Mouse (Mus musculus) forelimb bud, embryonic 11.5 days (tissue): Measurements from ENCODE around the gene Mettl7a2.
A peak's percentile ranks its signal among the peaks of the same experiment; 100 is the strongest.
"Not testable (repeated sequence)": the region's sequence is repeated elsewhere in the genome, so short reads cannot be mapped to it uniquely, and the experiment has no call there.

Experiments
- DNase-seq: peaks from one replicate; pipeline ENCODE4 v3.0.0-alpha.2; 2012; ENCODE audit warnings: low read depth, low spot score

Mettl7a2 gene

DNA sequence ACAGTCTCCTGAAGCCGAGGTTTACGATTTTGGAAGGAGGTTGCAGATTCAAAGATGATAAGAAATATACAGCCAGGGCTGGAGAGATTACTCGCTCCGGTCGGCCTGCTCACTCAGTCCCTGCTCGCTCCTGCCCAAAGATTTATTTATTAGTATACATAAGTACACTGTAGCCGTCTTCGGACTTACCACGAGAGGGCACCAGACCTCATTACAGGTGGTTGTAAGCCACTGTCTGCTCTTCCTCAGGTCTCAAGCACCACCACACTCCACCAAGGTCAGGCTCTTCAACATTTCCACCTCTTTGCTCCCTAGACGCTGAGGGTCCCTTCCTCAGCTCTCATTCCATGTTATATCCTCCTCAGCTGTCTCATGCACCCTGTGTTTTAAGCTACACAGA is 15.2 kb upstream of the Mettl7a2 start:
- peak; percentile 32 for DNase-seq

DNA sequence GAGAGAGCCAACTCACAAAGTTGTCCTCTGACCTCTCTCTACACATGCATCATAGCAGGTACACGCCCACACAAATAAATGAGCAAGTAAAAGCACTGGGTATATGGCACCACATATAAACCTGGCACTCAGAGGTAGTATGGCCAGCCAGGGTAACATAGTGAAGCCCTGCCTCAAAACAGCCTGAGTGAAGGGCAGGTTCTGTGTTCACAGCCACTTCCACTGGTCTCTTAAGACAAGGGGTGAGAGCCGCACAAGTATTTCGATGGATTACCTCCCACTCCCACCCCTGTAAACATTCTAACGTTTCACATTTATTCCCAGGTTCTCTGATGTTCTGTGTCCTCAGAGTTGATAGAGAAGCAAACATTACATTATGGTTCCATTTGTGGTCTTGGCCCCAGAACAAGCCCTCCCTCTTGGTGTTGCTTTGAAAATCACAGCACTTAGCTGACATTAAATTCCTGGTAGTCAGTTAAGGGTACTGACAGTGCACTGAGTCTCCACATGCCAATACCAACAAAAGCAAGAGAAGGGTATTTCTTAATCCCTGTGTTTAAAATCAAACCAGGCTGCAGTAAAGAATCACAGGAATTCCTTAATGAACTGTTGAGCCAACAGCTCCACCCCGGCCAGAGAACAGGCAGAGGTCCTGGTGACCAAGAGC is 11.6 kb upstream of the Mettl7a2 start:
- not testable (repeated sequence) for DNase-seq

DNA sequence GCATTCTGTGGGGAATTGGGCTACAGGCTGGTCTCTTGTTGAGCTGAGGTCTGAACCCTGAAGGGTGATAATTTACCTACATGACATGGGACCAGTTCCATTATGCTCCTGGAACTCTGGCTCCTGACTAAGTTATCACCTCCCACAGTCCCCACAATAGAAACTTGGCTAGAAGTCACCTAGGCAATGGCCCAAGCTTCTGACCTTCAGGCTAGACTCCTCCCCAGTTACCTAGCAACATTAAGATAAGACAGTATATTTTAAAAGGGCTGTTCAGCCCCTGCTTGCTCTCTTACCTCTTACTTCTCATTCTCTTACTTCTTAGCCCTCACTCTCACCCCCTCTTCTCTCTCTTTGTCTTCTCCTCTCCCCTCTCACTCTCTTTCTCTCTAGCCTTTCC is 7.5 kb upstream of the Mettl7a2 start:
- no peak for DNase-seq

DNA sequence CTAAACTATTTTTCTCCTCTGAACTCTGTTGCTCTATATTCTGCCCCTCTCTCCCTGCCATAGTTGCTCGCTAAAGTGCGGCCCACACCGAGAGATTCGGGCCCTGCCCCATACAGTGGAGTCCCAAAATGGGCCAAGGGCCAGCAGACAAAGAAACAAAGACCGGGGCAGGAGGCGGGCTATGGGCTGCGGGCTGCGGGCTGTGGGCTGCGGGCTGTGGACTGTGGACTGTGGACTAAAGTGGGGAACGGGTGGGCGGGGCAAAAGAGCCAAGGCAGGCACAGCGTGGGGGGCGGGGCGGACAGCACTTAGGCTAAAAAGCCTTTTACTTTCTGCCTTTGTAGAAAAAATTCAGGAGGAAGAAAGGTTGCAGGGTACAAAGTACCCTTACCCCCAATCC is 6.2 kb upstream of the Mettl7a2 start:
- DNase-seq, result no peak

DNA sequence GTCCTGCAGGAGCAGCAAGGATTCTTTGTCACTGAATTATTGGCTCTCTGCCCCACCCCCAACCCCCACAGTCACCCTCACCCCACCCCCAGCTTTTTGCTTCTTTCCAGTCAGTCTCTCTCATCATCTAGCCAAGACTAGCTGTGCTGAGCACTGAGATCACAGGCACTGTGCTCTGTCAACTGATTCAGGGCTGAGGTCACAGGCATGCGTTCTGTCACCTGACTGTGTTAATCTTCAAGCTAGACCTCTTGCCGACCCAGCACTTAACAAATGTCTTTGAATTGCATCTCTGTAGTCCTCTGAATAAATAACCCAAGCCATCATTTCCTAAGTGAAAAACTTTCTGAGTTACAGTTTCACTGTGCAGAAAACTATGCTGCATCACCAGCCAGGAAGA is 3.5 kb upstream of the Mettl7a2 start:
- DNase-seq, result no peak

DNA sequence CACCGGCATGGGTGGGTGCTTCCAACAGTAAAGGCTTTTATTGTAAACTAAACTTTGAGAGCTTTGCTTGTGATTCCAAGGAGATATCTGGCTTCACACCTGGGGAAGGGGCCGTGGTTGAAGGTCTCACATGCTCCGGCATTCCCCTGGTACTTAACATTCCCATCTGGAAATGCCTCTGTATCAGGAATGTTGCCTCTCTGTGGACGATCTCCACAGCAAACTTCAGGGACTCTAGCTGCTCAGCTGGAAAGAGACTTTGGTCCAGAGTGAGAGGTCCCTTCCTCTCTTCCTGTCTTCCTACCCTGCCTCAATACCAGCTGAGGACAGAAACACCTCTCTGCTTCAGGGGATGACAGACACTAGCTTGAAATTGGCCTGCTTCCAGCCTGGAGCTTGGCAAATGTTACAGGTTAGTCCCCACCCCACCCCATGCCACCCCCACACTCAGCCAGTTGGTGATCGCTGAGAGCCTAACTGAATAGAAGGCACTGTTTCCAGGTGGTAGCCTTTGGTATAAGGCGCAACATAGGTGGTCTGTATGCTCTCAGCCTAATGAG is 1.4 kb upstream of the Mettl7a2 start:
- DNase-seq, result no peak

DNA sequence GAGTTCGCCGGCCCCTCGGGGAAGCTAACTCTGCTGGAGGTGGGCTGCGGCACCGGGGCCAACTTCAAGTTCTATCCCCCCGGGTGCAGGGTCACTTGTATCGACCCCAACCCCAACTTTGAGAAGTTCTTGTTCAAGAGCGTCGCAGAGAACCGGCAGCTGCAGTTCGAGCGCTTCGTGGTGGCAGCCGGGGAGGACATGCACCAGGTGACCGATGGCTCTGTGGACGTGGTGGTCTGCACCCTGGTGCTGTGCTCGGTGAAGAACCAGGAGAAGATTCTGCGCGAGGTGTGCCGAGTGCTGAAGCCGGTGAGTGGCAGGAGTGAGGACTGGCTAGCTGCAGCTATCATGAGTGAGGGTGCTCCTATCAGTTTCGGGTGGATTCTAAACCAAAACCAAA is 399 bp downstream of the Mettl7a2 start:
- DNase-seq, result not testable (repeated sequence)

DNA sequence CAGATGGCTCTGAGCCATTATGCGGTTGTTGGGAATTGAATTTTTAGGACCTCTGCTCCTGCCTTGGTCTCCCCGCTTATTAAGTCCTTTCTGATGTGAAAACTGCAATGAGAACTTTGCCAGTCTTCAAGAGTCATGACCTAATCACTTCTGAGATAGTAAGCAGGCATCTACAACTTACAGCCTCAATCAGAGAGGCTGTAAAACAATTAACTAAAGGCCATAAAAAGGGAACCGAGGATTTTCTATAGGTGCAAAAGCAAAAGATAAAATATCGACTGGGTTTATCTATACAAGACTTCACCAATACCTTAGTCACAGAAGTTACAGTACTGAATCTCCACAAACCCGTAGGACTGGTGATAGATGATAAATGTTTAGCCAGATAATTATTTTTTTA is 2.9 kb downstream of the Mettl7a2 start:
- DNase-seq, result no peak

DNA sequence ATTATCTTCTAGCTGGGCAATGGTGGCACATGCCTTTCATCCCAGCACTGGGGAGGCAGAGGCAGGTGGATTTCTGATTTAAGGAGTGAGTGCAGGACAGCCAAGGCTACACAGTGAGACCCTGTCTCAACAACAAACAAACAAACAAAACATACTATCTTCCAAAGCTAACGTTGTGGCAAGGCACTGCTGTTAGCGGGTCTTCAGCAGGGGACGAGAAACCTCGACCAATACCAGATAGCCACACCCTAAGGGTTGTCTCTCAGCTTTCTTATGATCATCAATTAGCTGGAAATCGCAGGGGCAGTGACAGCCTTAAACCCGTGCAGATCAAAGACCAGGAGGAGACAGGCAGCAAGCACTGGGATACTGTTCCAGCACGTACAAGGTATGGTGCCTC is 11.2 kb downstream of the Mettl7a2 start, which contains the start of gene Higd1c:
TSS of gene Higd1c (plus strand) at position 301 of the 400 bp plus-strand sequence.
- DNase-seq, result no peak

DNA sequence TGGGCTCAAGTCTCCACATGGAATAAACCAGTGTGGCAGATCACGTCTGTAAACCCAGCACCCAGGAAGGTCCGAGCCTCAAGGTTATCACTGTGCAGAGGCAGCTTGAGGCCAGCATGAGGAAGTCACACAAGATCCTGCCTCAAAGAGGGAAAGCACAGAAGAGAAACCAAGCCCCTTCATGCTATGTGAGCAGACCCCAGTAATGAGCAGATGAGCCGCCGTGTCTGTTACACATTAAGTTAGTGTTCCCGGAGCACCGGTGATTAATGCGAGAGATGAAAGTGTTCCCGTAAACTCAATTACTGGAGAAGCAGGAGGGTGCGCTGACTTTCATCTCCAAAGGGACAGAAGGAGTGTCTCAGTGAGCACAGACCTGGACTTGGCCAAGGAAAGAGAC is 13.0 kb downstream of the Mettl7a2 start:
- not testable (repeated sequence) for DNase-seq

DNA sequence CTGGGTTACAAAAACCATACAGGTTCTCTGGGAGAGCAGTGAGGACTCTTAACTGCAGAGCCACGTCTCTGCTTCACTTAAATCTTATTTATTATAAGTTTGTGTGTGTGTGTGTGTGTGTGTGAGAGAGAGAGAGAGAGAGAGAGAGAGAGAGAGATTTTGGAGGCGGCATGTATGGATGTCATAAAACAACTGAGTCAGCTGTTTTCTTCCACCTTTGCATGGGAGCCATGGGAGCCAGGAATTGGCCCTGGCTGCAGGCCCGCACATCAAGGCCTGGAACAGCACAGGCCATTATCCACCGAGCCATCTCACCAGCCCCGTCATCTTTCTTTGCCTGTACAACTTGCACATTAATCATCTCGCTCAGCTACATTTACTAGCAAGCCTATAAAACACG is 14.1 kb downstream of the Mettl7a2 start:
- DNase-seq, result no peak

DNA sequence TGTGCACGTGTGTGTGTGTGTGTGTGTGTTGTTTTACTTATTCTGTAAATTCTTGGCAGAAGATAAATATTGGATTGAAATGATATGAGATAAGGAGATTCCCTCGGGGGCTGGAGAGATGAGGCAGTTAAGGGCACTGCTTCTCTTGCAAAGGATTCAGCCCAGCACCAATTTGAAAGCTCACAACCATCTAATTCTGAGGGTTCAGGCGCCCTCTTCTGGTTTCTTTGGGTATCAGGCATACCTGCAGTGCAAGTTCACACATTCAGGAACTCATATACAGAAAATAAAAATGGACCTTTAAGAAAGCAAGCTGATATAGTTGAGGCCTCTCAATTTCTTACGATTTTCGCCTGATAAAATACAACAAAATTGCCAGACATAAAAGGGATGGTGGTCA is 22.1 kb downstream of the Mettl7a2 start:
- peak; percentile 59 for DNase-seq

DNA sequence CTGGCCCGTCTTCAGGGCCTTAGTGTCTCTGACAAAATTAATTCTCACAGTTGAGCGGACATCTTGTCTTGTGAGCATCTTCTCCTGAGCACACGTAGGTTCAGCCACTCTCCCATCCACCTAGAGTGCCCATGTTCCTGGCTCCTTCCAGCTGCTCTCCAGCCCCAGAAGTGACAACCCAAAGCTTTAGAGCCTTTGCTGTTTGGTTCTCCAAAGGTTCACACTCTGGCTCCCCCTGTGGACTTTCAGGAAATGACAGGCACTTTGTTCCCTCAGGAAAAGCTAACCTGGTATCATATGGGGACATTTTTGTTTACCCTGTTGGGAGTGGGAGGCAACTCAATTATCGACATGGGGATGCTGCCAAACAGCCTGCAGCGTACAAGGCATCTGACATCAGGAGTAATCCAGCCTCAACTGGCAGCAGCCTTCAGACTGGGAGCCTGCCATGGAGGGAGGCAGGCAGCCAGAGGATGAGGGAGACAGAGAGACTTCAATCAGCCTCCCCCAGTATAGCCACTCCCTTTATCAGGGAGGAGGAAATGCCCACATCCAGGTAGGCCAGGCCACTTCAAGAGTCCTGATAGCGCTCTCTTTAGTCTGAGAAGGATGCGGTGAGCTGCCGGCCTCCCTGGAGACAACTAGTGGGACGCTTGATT is 25.0 kb downstream of the Mettl7a2 start:
- DNase-seq, result not testable (repeated sequence)

DNA sequence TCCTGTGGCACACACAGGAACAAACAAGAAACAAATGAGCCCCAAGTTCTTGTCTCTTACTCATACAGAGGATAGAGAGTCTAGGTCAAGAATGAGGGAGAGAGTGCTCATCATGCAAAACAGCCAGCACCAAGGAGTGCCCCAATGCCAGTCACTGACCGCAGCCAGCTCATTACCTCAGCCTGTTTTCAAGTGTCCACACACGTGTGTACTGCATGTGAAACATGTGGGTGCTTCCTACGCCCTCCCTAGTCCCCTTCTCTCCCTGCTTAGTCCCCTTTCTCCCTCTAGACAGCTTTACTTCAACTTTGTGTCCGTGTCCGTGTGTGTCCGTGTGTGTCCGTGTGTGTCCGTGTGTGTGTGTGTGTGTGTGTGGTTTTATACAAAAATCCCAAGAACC is 26.7 kb downstream of the Mettl7a2 start:
- DNase-seq, result no peak

DNA sequence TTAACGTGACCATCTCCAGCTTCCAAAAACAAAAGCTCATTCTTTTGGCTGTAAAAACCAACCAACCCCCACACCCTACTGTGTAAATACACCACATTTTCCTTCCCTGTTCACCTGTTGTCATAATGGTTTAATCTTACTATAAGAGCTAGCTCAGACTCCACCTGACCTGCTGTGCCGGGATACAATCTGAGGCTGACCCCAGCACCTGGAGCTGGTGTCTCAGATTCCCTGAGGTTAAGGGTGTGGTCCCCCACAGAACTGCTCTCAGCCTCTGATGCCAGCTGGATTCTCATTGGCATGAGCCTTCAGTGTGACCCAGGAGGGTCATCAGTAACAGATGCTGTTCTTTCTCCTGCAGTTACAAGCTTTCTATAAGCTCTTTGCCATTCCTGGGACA is 27.1 kb downstream of the Mettl7a2 start:
- no peak for DNase-seq

DNA sequence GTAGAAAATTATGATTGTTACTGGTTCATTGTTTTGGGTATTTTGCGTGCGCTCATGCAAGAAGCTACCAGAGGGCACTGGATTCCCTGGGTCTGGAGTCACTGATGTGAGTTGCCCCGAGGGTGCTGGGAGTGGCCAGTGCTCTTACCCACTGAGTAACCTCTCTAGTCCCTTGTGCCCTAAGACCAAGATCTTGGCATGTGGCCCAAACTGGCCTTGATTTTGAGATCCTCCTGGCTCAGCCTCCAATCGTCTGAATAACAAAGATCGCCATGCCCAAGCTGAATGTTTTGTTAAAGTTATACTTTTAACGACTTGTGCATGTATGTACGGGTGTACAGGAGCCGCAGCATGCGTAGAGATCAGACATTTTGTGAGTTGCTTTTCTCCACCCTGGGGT is 32.7 kb downstream of the Mettl7a2 start:
- no peak for DNase-seq

DNA sequence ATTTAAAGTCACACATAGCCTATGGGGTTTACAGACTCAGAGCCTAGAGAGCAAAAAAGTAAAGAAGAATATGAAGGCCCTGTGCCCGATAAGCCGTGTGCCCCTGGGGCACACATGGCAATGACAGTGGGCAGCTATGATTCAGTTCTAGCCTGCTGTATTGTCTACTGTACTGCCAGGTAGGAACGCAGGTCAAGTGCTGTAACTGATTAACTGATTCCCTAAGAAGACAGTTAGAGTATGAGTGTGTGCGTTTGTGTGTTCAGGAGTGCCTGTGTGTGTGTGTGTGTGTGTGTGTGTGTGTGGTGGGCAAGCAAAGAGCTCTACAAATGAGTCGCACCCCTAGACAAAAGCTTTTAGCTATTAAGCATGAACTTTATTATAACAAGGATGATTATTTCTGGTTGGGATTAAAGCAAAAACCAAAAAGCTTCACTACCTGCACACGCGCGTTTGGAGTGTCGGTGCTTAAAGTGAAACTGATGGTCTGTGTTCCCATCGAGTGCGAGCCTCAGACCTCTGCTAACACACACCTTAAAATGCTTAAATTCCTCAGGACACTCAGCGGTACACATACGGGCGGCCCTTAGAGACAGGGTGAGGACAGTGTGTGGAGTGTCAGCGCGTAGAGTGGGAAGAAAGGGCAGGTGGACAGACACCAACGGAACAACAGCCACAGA is 34.7 kb downstream of the Mettl7a2 start:
- no peak for DNase-seq

DNA sequence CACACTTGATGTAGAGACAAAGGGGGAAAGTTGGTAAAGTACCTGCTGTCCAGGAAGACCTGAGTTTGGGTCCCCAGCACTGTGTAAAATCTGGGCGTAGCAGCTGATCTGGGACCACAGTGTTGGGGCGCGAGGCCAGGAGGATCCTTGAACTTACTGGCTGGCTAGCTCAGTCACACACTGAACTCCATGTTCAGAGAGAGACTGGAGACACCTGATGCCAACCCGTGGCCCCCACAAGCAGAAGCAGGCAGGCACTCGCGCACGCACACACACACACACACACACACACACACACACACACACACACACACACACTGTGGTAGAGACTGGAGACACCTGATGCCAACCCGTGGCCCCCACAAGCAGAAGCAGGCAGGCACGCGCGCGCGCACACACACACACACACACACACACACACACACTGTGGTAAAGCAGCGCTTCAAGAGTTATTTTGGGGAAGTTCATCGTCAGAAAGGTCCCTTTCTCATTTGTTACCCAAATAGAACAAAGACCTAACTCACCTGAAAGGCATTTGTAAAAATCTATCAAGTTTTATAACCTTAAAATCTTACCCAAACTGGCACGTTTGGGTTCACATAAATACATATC is 35.3 kb downstream of the Mettl7a2 start:
- DNase-seq, result no peak

DNA sequence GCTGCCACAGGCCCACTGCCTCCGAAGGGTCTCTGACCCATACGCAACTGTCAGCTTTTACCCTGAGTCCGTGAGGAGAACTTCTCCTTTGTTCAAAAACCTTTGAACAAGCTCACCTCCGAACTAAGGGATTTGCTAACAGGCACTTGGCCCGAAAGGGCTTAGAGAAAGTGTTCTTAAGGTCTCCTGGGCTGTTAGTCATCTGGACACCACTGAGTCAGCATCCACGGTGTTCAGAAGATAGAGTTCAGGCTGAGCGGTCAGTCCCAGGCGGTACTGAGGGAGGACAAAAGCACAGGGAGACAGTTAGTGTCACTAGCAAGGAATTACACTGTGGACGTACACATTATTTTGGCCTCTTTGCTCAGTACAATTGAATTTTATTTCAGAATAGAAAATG is 35.9 kb downstream of the Mettl7a2 start:
- DNase-seq, result no peak

DNA sequence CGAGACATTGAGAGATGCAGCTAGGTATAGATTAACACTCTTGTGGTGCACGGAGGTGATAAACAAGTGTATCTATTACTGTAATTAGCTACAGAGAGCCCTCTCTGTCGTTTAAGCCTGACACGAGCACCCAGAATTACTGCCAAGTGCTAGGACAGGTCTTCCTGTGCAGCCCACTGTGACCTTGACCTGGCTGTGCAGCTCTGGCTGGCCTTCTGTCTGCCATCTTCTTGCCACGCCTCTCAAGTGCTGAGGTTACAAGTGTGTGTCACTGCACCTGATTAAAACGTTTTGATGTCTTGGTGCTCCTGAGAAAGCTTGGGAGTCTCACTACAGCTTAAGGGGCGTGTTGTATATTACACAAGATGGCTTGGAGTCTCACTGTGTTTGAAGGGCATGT is 38.1 kb downstream of the Mettl7a2 start:
- no peak for DNase-seq

DNA sequence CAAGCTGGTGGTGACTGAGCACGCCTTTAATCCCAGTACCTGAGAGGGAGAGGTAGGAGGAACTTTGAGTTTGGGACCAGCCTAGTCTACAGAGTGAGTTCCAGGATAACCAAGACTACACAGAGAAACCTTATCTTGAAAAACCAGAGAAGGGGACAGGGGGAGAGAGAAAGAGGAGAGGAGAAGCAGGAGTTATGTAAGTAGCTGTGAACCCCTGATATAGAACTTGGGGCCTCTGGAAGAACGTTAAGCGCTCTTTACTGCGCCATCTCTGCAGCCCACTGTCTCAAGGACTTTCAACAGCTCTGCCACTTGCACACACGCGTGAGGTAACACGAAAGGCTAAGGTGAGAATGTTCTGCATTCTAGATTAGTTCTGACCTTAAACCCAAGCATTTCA is 38.6 kb downstream of the Mettl7a2 start:
- no peak for DNase-seq

DNA sequence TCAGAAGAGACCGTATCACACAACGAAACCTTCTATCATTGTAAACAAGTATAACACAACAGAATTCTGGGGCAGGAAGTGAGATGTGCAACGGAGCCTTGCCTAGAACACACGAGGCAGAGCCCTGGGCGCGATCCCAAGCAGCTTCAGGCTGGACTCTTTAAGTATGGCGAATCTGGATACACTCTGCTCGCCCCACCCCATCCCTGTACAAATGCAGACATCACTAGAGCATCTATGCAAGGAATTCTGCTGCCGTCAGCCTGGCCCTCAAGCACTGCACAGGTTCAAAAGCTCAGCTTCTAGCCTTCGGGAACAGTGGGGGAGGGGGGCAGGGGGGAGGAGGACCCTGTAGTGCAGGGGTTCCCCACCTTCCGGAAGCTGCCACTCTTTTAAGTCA is 40.0 kb downstream of the Mettl7a2 start:
- DNase-seq, result no peak
